Mouse (Mus musculus): ENCODE measurements around the gene Nthl1.

DNA sequence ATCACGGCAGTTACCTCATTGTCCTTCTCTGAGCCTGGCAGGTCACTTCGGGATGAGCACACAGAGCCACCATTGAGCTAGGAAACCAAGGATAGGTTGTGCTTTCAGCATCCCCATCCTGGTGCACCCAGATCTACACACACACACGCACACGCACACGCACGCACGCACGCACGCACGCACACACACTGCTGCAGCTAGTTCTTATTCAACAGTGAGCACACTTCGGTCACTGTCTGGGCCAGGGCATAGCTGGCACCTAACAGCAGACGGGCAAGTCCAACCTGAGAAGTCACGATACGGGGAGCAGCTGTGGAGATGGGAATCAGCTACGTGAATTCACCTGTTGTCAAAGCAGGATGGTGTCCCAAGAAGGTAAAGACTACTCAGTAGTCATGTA is 8.1 kb downstream of the Nthl1 start:
- TF ChIP-seq POLR2A (IDR thresholded peaks at IDR 0.05; ENCODE audit: insufficient read length, low read depth) = no peak
- no peak for TF ChIP-seq MYOG (IDR thresholded peaks at IDR 0.05; ENCODE audit: control insufficient read depth in 1 of 3, insufficient read depth in 1 of 3, insufficient read length in 2 of 3, low read depth in 2 of 3)
- no peak for TF ChIP-seq POLR2AphosphoS2 (IDR thresholded peaks at IDR 0.05; ENCODE audit: insufficient read length, low read depth)
- TF ChIP-seq MYOD1 (IDR thresholded peaks at IDR 0.05; ENCODE audit: control insufficient read depth in 1 of 3, insufficient read length in 2 of 3, low read depth in 2 of 3) = no peak
- TF ChIP-seq TCF3 (IDR thresholded peaks at IDR 0.05; ENCODE audit: insufficient read length, low read depth) = no peak
- no peak for TF ChIP-seq CEBPB (IDR thresholded peaks at IDR 0.05; ENCODE audit: insufficient read depth, poor library complexity, severe bottlenecking)
- no peak for TF ChIP-seq USF1 (IDR thresholded peaks at IDR 0.05; ENCODE audit: low read depth)

All from myocyte (in vitro differentiated cells).